Comparison of ENCODE assay signal across 30 mouse cellular contexts in the genomic region with DNA sequence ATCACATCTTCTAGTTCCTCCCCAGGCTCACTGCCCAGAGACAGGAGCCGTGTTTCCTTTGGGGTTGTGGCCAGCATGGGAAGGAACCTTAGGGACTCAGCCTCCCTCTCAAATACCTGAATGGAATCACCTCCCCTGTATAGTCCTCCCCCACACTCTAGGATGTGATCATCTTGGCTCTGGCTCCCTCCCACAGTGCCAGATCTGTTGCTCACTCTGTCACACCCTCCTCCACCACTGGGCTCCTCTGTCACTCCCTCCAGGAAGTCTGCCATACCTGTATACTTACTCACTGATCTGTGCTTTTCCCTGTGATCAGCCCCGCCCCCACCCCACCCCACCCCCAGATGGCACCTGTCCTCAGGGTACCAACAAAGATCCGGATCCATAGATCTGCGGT. TPM values are rescaled to one million over a fixed set of nuclear protein-coding genes. Genes with fewer than 3 reads are reported as not detected.
DNase-seq lines count a peak whose midpoint lies in the region; ATAC-seq lines count a peak whose summit lies in the region.
"Had no signal": no experiment of that assay in that cellular context is flagged by ENCODE, and none has a peak within 500 bp of the region (broad histone marks: within the 10 kb centered on the region; RNA-seq: fewer than 3 reads in every experiment).

No protein-coding gene starts in this region.

- 66% methylated on average over 4 of the region's 4 CpGs for WGBS in kidney, embryonic 14.5 days
- 61% methylated on average over 4 of the region's 4 CpGs for WGBS in kidney, embryonic 16.5 days
- WGBS in stomach, embryonic 16.5 days, result 57% methylated on average over 4 of the region's 4 CpGs

- no peaks in the 10 kb centered on the region for H3K27me3 ChIP-seq in kidney, embryonic 14.5 days (ENCODE audit: control insufficient read depth, insufficient read depth, low read length)
- no peaks in the 10 kb centered on the region for H3K27me3 ChIP-seq in kidney, embryonic 16.5 days (ENCODE audit: insufficient read depth, low read length)
- H3K27me3 ChIP-seq in stomach, embryonic 16.5 days (ENCODE audit: control insufficient read depth, insufficient read depth, low read length), result no peaks in the 10 kb centered on the region
- H3K27me3 ChIP-seq: hindbrain, embryonic 15.5 days; lung, embryonic 15.5 days; neural tube, embryonic 12.5 days had no signal

- no peak overlapping the region for H3K27ac ChIP-seq in kidney, embryonic 14.5 days (ENCODE audit: low read depth, low read length)
- H3K27ac ChIP-seq in kidney, embryonic 16.5 days (ENCODE audit: low read length), result no peak overlapping the region
- H3K27ac ChIP-seq in stomach, embryonic 16.5 days (ENCODE audit: low read length), result no peak overlapping the region
- H3K27ac ChIP-seq: embryonic facial prominence, embryonic 12.5 days; forebrain, embryonic 12.5 days; hindbrain, embryonic 15.5 days; limb, embryonic 13.5 days; lung, embryonic 15.5 days; midbrain, embryonic 10.5 days; neural tube, embryonic 12.5 days had no signal

- peak; percentile 32; the same call in 1 of the 2 replicates for ATAC-seq in kidney, embryonic 14.5 days (ENCODE audit: low FRiP score, low TSS enrichment)
- no peak for ATAC-seq in kidney, embryonic 16.5 days (ENCODE audit: low FRiP score, low TSS enrichment)
- ATAC-seq in stomach, embryonic 16.5 days (ENCODE audit: insufficient read depth, low FRiP score), result 0 out of 2 replicates have a peak, but pooled peaks have one; percentile 49
- no peak for ATAC-seq in activated CD4-positive, CD25-positive, alpha-beta regulatory T cell, adult 4 months
- ATAC-seq: forebrain, postnatal 0 days had no signal

- no peak overlapping the region for H3K4me2 ChIP-seq in kidney, embryonic 14.5 days (replicated peaks; ENCODE audit: low read depth, low read length)
- no peak overlapping the region for H3K4me2 ChIP-seq in kidney, embryonic 16.5 days (replicated peaks; ENCODE audit: low read depth, low read length)
- H3K4me2 ChIP-seq in stomach, embryonic 16.5 days (ENCODE audit: low read depth, low read length), result no peak overlapping the region
- H3K4me2 ChIP-seq: embryonic facial prominence, embryonic 12.5 days; forebrain, embryonic 12.5 days; heart, embryonic 11.5 days; hindbrain, embryonic 15.5 days; limb, embryonic 13.5 days; liver, embryonic 11.5 days; lung, embryonic 15.5 days; neural tube, embryonic 12.5 days had no signal

- H3K9me3 ChIP-seq in kidney, embryonic 14.5 days (ENCODE audit: control insufficient read depth, low read length), result no peaks in the 10 kb centered on the region
- no peaks in the 10 kb centered on the region for H3K9me3 ChIP-seq in kidney, embryonic 16.5 days (ENCODE audit: low read length)
- H3K9me3 ChIP-seq in stomach, embryonic 16.5 days (replicated peaks; ENCODE audit: control insufficient read depth, low read length), result no peaks in the 10 kb centered on the region
- H3K9me3 ChIP-seq: embryonic facial prominence, embryonic 12.5 days; forebrain, embryonic 12.5 days; hindbrain, embryonic 15.5 days; limb, embryonic 13.5 days; lung, embryonic 15.5 days; midbrain, embryonic 10.5 days; neural tube, embryonic 12.5 days had no signal

- H3K4me1 ChIP-seq in kidney, embryonic 14.5 days (ENCODE audit: control insufficient read depth, insufficient read depth, low read length), result no peaks in the 10 kb centered on the region
- no peaks in the 10 kb centered on the region for H3K4me1 ChIP-seq in kidney, embryonic 16.5 days (ENCODE audit: insufficient read depth, low read length)
- H3K4me1 ChIP-seq in stomach, embryonic 16.5 days (ENCODE audit: control insufficient read depth, insufficient read depth, low read length), result no peaks in the 10 kb centered on the region
- H3K4me1 ChIP-seq: embryonic facial prominence, embryonic 12.5 days; forebrain, embryonic 12.5 days; hindbrain, embryonic 15.5 days; limb, embryonic 13.5 days; lung, embryonic 15.5 days; neural tube, embryonic 12.5 days had no signal

- peak; percentile 45 for DNase-seq in 3T3-L1 (ENCODE audit: low read depth, low spot score)
- DNase-seq in brain, adult 2 months (ENCODE audit: low read depth, low spot score), result peak; percentile 64
- DNase-seq in thymus, postnatal 0 days (ENCODE audit: low spot score), result no peak
- DNase-seq: adrenal gland, adult 8-10 months; B cell, adult 2 months; cerebellum, adult 11 months; cerebellum, adult 9-10 months; cerebellum, postnatal 36 days; forebrain, postnatal 0 days; gastrocnemius, postnatal 14 days; heart, adult 11 months; kidney, adult 18-20 months; kidney, postnatal 10 days; layer of hippocampus, adult 9-11 months; thymus, adult 2 months; thymus, postnatal 4 days had no signal

- no peak overlapping the region for H3K9ac ChIP-seq in kidney, embryonic 14.5 days (ENCODE audit: low read depth, low read length)
- no peak overlapping the region for H3K9ac ChIP-seq in kidney, embryonic 16.5 days (replicated peaks; ENCODE audit: low read length)
- no peak overlapping the region for H3K9ac ChIP-seq in stomach, embryonic 16.5 days (ENCODE audit: low read length)
- H3K9ac ChIP-seq: embryonic facial prominence, embryonic 12.5 days; forebrain, embryonic 12.5 days; forebrain, postnatal 0 days; hindbrain, embryonic 15.5 days; limb, embryonic 13.5 days; lung, embryonic 15.5 days; neural tube, embryonic 12.5 days had no signal

- H3K4me3 ChIP-seq in kidney, embryonic 14.5 days (ENCODE audit: low read length), result no peak overlapping the region
- no peak overlapping the region for H3K4me3 ChIP-seq in kidney, embryonic 16.5 days (ENCODE audit: low read length)
- no peak overlapping the region for H3K4me3 ChIP-seq in stomach, embryonic 16.5 days (replicated peaks; ENCODE audit: low read length)
- H3K4me3 ChIP-seq: embryonic facial prominence, embryonic 12.5 days; forebrain, embryonic 12.5 days; hindbrain, embryonic 15.5 days; limb, embryonic 13.5 days; lung, embryonic 15.5 days; midbrain, embryonic 10.5 days; myocyte; neural tube, embryonic 12.5 days had no signal

- H3K36me3 ChIP-seq in kidney, embryonic 14.5 days (ENCODE audit: control insufficient read depth, insufficient read depth, low read length), result no peaks in the 10 kb centered on the region
- no peaks in the 10 kb centered on the region for H3K36me3 ChIP-seq in kidney, embryonic 16.5 days (ENCODE audit: insufficient read depth, low read length)
- H3K36me3 ChIP-seq in stomach, embryonic 16.5 days (ENCODE audit: control insufficient read depth, insufficient read depth, low read length), result no peaks in the 10 kb centered on the region
- H3K36me3 ChIP-seq: embryonic facial prominence, embryonic 12.5 days; forebrain, embryonic 12.5 days; hindbrain, embryonic 15.5 days; limb, embryonic 13.5 days; lung, embryonic 15.5 days; midbrain, embryonic 10.5 days; neural tube, embryonic 12.5 days had no signal

RNA-seq across cellular contexts. Expression of gene Card14, which starts 23.0 kb away (rescaled TPM):
- polyA plus RNA-seq in kidney, embryonic 14.5 days (2014; fragmentation: Nextera tagmentation; extraction: Ambion mirVana), result 0.16 and 0.17 TPM in 2 replicates
- 0.36 and 0.52 TPM in 2 replicates for polyA plus RNA-seq in kidney, embryonic 16.5 days (2015; fragmentation: Nextera tagmentation; extraction: Ambion mirVana)
- 3.2 and 5.1 TPM in 2 replicates for polyA plus RNA-seq in stomach, embryonic 16.5 days (2015; fragmentation: Nextera tagmentation; extraction: Ambion mirVana)
- under 1 TPM in 1 of 2 experiments, not detected in 1; 0.25 TPM for polyA plus RNA-seq in activated CD4-positive, CD25-positive, alpha-beta regulatory T cell, adult 4 months (2017; shearing (Covaris generic))
- 0.14 and 0.17 TPM in 2 replicates for polyA plus RNA-seq in thymus, postnatal 0 days (2015; fragmentation: Nextera tagmentation; extraction: Ambion mirVana)
- polyA plus RNA-seq: midbrain, embryonic 10.5 days had no signal

RNA-seq across cellular contexts. Expression of gene Sgsh, which starts 24.7 kb away (rescaled TPM):
- 7.1 and 7.9 TPM in 2 replicates for polyA plus RNA-seq in kidney, embryonic 14.5 days (2014; fragmentation: Nextera tagmentation; extraction: Ambion mirVana)
- 8.3 and 8.7 TPM in 2 replicates for polyA plus RNA-seq in kidney, embryonic 16.5 days (2015; fragmentation: Nextera tagmentation; extraction: Ambion mirVana)
- polyA plus RNA-seq in stomach, embryonic 16.5 days (2015; fragmentation: Nextera tagmentation; extraction: Ambion mirVana), result 6.7 and 7.5 TPM in 2 replicates
- 10 to 100 TPM in 1 of 2 experiments, 1 to 10 TPM in 1; 7.4 to 13.7 TPM for polyA plus RNA-seq in activated CD4-positive, CD25-positive, alpha-beta regulatory T cell, adult 4 months (2017; shearing (Covaris generic))
- 5.4 and 6.1 TPM in 2 replicates for polyA plus RNA-seq in thymus, postnatal 0 days (2015; fragmentation: Nextera tagmentation; extraction: Ambion mirVana)

RNA-seq across cellular contexts. Expression of gene Slc26a11, which starts 24.8 kb away (rescaled TPM):
- polyA plus RNA-seq in kidney, embryonic 14.5 days (2014; fragmentation: Nextera tagmentation; extraction: Ambion mirVana), result 5.9 and 8.2 TPM in 2 replicates
- 11.3 and 12.5 TPM in 2 replicates for polyA plus RNA-seq in kidney, embryonic 16.5 days (2015; fragmentation: Nextera tagmentation; extraction: Ambion mirVana)
- polyA plus RNA-seq in stomach, embryonic 16.5 days (2015; fragmentation: Nextera tagmentation; extraction: Ambion mirVana), result 9.9 and 10.5 TPM in 2 replicates
- 10 to 100 TPM in 1 of 2 experiments, 1 to 10 TPM in 1; 8.5 to 17.3 TPM for polyA plus RNA-seq in activated CD4-positive, CD25-positive, alpha-beta regulatory T cell, adult 4 months (2017; shearing (Covaris generic))
- polyA plus RNA-seq in thymus, postnatal 0 days (2015; fragmentation: Nextera tagmentation; extraction: Ambion mirVana), result 2.1 and 2.5 TPM in 2 replicates

RNA-seq across cellular contexts. Expression of gene Eif4a3, which starts 30.7 kb away (rescaled TPM):
- 362 and 419 TPM in 2 replicates for polyA plus RNA-seq in kidney, embryonic 14.5 days (2014; fragmentation: Nextera tagmentation; extraction: Ambion mirVana)
- polyA plus RNA-seq in kidney, embryonic 16.5 days (2015; fragmentation: Nextera tagmentation; extraction: Ambion mirVana), result 381 and 389 TPM in 2 replicates
- 272 and 284 TPM in 2 replicates for polyA plus RNA-seq in stomach, embryonic 16.5 days (2015; fragmentation: Nextera tagmentation; extraction: Ambion mirVana)
- 100 to 1,000 TPM; 170 to 190 TPM for polyA plus RNA-seq in activated CD4-positive, CD25-positive, alpha-beta regulatory T cell, adult 4 months (2017; shearing (Covaris generic))
- 417 and 424 TPM in 2 replicates for polyA plus RNA-seq in thymus, postnatal 0 days (2015; fragmentation: Nextera tagmentation; extraction: Ambion mirVana)

Comparison
In these comparisons a context has a peak if more than half of its experiments do, and no peak if none do; other contexts are left out.
1. ATAC-seq: peak in kidney, embryonic 14.5 days (single experiment) and stomach, embryonic 16.5 days (single experiment); none in kidney, embryonic 16.5 days (single experiment) and activated CD4-positive, CD25-positive, alpha-beta regulatory T cell, adult 4 months (single experiment).